Comparison of ENCODE assay signal across 8 mouse cellular contexts in genomic region chr17:90584666-90585195, GRCm38 (mm10).
A peak's percentile ranks its signal among the peaks of the same experiment; 100 is the strongest.
DNase-seq lines count a peak whose midpoint lies in the region; ATAC-seq lines count a peak whose summit lies in the region.

No protein-coding gene starts in this region.

- ATAC-seq in embryonic facial prominence, embryonic 11.5 days (replicated peaks; ENCODE audit: insufficient number of reproducible peaks, low FRiP score, low TSS enrichment, low read depth), result peak; percentile 83

- H3K4me2 ChIP-seq in embryonic facial prominence, embryonic 11.5 days (ENCODE audit: low read depth, low read length), result no peak overlapping the region

- intact Hi-C loops in heart, postnatal 10 days (cut with DNase I), result loop anchor here (2.0 to 10.0 kb wide), 2 partner anchors 930 to 1630 kb away; no protein-coding TSS in a partner anchor

- no peak overlapping the region for H3K9ac ChIP-seq in embryonic facial prominence, embryonic 11.5 days (replicated peaks; ENCODE audit: low read length)

- H3K9me3 ChIP-seq in embryonic facial prominence, embryonic 11.5 days (replicated peaks; ENCODE audit: control insufficient read depth, low read length), result no peaks in the 10 kb centered on the region

- peak; percentile 76 for DNase-seq in left cerebral cortex, adult 11 months (ENCODE audit: low spot score)
- no peak for DNase-seq in left cerebral cortex, adult 8-10 months (ENCODE audit: low spot score in 2 of 2)
- peak; percentile 60 for DNase-seq in adrenal gland, postnatal 14 days
- DNase-seq in embryonic facial prominence, embryonic 11.5 days (ENCODE audit: low spot score), result peak; percentile 86
- DNase-seq in heart, postnatal 10 days, result peak; percentile 49 to 72
- DNase-seq in kidney, postnatal 4 days, result peak; percentile 32 to 53
- peak; percentile 34 for DNase-seq in lung, postnatal 25 days (ENCODE audit: low spot score)
- DNase-seq in skeletal muscle tissue, adult 2 months (ENCODE audit: low read depth, low spot score), result peak; percentile 12

- H3K4me3 ChIP-seq in embryonic facial prominence, embryonic 11.5 days (ENCODE audit: low read depth, low read length), result no peak overlapping the region

- no peak overlapping the region for H3K27ac ChIP-seq in embryonic facial prominence, embryonic 11.5 days (replicated peaks; ENCODE audit: low read depth, low read length)

- no peaks in the 10 kb centered on the region for H3K36me3 ChIP-seq in embryonic facial prominence, embryonic 11.5 days (replicated peaks; ENCODE audit: control insufficient read depth, insufficient read depth, low read depth, low read length)

- H3K27me3 ChIP-seq in embryonic facial prominence, embryonic 11.5 days (ENCODE audit: control insufficient read depth, insufficient read depth, low read length), result no peaks in the 10 kb centered on the region

- H3K4me1 ChIP-seq in embryonic facial prominence, embryonic 11.5 days (ENCODE audit: control insufficient read depth, insufficient read depth, low read length), result no peaks in the 10 kb centered on the region

- WGBS in embryonic facial prominence, embryonic 11.5 days, result 44% methylated on average over 8 of the region's 8 CpGs

Comparison
In these comparisons a context has a peak if more than half of its experiments do, and no peak if none do; other contexts are left out.
1. DNase-seq: peak in left cerebral cortex, adult 11 months (single experiment), adrenal gland, postnatal 14 days (single experiment), embryonic facial prominence, embryonic 11.5 days (single experiment), heart, postnatal 10 days (2 of 2), kidney, postnatal 4 days (2 of 2), lung, postnatal 25 days (single experiment) and skeletal muscle tissue, adult 2 months (single experiment); none in left cerebral cortex, adult 8-10 months (0 of 2).